Mouse (Mus musculus) WW6 (cell line): ENCODE results near the gene Bend3.
"Not testable (repeated sequence)": the region's sequence is repeated elsewhere in the genome, so short reads cannot be mapped to it uniquely, and the experiment has no call there.

Experiments used
- DNase-seq: peaks from one replicate; pipeline ENCODE4 v3.0.0-alpha.2; 2013; ENCODE audit warnings: low read depth, low spot score

Bend3 gene

DNA sequence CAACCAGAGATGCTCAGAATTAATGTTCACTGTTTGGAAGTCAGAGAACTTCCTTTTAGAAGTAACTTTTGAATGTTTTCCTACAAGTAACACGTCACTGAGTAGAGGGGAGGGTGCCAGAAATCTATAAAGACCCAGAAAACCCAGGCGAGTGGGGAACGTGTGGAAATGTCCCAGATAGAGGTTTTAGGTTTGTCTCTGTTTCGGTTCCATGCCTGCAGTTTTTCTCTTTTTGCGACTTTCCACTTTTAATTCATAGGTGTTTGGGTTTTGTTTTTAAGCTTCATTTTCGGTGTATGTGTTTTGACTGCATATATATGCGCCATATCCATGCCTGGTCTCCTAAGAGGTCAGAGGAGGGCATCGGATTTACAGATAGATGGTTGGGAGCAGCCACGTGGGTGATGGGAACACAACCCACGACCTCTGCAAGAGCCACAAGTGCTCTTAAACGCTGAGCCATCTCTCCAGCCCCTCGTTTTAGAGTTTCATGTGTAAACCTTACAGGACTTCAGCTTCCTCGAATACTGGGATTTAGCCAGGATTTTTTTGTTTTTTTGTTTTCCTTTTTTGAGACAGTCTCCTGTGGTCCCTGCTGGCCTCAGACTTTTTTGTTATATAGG is 1.7 kb downstream of the Bend3 start:
- no peak for DNase-seq

DNA sequence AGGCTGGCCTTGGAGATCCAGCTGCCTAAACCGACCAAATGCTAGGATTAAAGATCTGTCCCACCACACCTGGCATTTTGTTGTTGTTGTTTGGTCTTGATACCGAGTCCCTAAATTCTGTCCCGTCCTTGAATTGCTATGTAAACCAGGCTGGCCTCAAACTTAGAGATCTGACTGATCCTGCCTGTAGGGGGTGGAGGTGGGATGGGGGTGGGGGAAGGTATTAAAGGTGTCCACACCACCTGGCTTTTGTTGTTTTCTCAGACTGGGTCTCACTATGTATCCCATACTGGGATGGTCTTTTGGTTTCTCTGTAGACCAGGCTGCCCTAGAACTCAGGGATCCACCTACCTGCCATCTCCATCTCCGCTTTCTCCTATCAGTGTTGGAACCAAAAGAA is 2.5 kb downstream of the Bend3 start:
- DNase-seq = no peak

DNA sequence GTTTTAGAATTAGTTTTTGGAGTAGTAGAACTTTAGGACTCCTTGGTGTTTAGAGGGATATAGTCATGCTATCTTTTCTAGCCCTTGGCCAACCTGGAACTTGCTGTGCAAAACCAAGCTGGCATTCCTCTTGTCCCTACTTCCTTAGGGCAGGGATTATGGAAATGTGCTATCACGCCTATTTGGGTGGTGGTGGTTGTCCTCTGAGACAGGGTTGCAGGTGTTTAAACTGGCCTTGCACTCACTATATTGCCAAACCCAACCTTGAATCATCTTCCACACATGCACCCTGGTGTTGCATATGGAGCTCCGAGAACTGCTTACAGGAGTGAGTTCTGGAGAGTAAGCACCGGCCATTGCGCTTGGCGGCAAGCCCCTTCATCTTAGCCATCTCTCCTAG is 3.4 kb downstream of the Bend3 start:
- no peak for DNase-seq

DNA sequence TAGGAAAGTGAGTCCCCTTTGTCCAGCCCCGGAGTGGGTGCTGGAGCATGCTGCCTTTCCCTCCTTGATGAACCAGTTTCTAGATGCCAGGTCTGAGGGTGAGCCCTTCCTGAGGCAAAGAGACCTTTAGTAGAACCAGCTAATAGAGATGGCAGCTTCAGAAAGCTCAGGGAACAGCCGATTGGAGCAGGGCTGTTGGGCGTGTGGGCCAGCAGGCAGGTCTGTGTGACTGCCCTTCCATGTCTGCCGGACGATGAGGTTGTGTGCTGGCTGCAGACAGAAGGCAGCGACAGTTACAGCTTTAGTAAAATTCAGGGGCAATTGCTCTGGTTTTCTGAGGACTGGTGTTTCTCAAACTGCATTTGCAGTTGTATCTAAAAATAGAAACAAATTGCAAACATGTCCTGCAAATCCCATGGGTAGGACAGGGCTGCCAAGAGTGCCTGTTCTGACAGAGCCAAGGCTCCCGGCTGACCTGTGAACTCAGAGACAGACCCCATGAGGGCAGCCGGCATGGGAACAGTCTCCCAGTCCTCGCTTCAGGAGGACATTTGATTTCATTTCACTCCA is 4.9 kb downstream of the Bend3 start:
- no peak for DNase-seq

DNA sequence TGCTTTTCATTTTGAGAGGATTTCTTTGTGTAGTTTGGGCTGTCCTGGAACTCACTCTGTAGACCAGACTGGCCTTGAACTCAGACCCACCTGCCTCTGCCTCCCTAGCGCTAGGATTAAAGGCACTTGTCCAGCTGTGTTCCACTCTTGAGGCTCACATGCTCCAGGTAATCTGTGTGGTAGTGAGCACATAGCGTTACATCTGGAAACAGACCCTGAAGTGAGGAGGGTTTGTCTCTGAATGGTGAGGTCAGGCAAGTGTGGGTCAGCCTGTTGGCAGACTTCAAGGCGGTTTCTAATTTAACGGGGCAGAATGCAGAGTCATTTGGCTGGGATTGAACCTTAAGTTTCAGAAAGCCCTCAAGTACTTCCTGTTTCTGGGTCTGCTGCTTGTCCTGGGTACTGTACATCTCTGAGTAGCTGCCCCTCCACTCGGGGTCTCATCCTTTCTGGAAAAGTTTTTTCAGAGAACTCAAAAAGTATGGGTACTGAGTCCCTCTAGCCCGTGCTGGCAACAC is 7.2 kb downstream of the Bend3 start:
- no peak for DNase-seq

DNA sequence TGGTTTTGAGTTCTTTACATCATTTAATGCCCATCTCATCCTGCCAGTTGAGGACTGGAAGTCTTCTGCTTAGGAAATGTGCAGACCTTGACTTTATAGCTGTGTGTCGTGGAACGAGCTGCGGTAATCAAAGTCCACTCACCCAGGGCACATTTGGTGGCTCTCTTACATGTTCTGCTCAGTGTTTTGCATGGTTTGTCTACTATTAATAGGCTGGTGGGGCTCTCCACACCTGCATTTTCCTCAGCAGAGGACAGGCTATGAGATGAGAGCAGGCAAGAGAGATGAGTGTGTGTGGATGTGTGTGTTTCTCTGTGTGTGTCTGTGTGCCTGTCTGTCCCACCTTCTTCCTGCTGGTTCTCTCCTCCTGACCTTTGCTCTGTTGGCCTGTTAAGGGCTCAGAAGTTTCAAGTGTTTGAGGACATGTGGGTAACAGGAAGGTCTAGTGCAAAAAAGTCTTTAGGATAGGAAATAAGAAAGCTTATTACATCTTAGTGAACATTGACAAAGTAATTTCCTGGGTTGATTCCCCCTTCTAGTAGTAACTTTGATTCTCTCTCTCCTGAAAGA is 8.9 kb downstream of the Bend3 start:
- DNase-seq = no peak

DNA sequence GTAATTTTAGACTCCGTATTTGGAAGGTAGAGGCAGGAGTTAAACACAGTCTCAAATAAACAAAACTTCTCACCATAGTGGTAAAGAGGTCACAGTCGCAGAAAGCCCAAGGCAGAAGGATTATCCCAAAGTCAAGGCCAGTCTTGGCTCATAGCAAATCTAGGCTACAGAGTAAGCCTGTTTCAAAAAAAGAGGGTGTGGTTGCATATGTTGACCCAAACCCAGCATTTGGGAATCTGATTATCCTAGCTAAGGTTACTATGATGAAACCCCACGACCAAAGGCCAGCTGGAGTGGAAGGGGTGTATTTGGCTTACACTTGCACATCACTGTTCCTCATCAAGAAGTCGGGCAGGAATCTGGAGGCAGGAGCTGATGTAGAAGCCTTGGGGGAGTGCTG is 9.6 kb downstream of the Bend3 start:
- DNase-seq = no peak

DNA sequence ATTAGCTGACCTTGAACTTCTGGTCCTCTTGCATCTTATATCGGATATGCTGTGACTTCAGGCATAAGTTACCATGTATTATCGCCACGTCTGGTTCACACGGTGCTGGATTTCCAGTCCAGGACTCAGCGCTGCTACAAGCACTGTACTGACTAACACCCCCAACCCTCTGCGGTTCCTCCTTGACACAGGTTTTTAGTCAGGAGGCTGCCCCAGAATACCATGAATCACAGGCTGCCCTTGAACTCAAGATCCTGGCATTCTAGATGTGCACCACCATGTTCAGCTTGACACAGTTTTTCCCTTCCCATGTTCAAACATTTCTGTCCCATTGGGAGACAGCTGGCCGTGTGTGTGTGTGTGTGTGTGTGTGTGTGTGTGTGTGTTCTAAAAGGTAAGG is 10.5 kb downstream of the Bend3 start:
- DNase-seq = no peak

DNA sequence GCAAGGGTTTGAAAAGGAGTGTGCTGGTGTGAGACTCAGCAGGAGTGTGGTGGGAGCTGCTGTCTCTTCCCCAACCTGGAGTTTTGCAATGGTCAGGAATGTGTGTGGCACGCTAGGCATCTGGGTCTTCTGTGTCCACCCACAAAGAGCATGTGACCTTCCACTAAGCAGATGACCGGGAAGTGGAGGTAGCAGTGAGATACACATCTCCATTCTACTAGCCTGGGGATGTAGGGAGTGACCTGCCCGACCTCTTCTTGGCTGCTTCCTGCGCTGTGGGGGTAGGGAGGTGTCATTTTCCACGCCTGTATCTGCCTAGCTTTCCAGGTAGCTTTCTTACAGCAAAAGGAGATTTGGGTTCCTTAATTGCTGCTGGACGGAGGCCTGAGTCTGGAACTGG is 10.9 kb downstream of the Bend3 start:
- DNase-seq = no peak

DNA sequence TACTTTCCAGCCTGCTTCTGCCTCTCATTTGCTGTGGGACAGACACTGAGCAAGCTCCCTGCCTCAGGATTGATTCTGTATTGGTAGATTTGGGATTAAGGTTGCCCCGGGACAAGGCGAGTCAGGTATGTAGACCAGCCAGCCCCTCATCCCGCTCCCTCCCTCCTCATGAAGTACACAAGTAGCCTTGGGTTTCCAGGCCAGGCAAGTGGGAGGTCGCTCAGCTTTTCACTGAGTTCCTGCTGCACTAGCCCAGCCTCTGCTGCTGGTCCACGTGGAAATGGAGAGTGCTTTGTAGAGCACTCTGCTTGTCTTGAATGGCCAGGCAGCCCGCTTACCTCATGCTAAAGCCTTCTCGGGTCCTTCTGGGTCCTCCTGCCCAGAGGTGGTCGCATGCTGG is 11.4 kb downstream of the Bend3 start:
- no peak for DNase-seq

DNA sequence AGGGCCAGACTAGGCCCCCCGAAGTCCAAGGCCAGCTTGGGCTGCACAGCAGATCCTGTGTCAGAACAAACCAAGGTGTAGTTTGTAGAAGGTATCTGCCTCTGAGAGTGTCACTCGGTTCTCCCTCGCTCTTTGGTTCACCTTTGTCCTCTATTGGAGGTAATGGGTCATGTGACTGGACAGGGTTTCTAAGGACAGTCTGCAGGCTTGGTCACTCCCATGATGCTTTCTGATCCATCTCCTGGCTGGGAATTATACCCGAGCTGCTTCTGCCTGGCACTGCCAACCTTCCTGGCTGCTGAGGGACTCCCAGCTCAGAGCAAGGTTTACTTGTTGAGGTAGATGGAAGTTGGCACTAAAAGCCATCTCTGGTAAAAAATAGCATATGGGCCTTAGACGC is 12.2 kb downstream of the Bend3 start:
- DNase-seq = no peak

DNA sequence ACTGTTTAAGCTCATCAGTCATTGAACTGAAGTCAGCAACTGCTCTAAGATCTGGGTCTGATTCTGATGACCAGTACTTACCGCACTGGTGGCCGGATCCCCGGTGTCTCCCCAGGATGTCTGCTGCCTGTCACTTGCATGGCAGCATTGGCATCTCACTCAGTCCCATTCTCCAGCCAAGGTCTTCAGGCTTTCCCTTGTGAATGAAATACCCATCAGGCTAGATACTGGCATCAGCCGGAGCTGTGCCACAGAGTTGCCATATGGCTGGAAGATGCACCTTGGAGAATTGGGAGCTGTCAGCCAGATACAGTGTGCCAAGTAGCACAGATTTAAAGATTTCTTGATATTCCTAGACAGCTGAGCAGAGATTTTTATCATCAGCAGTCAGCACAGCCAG is 24.0 kb downstream of the Bend3 start:
- DNase-seq = no peak

DNA sequence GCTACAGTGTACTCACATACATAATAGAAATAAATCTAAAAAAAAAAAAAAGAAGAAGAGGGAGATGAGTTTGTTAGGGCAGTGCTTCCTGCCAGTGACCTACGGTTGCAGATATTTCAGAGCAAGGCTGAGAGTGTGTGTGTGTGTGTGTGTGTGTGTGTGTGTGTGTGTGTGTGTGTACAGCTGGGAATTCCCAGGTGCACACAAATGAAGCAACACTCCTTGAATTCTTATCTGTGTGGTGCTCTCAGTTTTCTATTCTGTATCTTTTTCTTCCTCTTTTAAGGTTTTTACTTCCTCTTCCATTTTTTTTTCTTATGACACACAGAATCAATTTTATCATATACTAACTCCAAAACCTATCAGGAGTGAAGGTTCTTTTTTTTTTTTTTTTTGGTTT is 25.7 kb downstream of the Bend3 start:
- DNase-seq = no peak

DNA sequence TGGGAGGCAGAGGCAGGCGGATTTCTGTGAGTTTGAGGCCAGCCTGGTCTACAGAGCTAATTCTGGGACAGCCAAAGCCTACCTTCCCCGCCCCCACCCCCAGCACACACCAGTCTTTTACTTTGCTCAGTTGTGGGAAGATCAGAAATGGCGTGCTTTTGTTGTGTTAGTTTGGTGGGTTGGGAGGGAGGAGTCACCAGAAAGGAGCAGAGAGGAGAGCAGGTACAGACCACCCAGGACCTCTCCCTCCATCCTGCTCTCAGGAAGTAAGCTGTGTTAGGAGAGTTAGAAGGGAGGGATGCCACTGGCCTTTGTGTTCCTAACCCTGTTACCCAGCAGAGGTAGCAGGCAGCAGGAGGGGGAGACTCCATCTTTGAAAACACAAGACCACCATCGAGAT is 28.4 kb downstream of the Bend3 start:
- DNase-seq = no peak

DNA sequence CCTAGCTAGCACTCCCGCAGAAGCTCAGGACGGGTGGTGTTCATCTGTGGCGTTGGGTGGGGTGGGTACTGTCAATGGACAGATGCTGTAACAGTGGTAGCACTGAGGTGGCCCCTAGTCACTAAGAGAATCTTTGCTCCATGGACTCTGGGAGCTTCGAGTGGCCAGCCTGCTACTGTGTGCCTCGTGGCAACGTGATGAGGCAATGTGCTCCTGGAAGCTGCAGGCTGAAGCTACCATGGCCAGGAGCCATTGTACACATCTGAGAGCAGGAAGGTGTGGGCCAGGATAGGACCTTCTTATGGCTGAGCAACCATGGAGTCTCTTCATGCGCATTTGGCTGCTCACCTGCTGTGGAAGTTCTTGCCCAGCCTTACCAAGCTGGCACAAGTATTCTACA is 30.6 kb downstream of the Bend3 start:
- no peak for DNase-seq

DNA sequence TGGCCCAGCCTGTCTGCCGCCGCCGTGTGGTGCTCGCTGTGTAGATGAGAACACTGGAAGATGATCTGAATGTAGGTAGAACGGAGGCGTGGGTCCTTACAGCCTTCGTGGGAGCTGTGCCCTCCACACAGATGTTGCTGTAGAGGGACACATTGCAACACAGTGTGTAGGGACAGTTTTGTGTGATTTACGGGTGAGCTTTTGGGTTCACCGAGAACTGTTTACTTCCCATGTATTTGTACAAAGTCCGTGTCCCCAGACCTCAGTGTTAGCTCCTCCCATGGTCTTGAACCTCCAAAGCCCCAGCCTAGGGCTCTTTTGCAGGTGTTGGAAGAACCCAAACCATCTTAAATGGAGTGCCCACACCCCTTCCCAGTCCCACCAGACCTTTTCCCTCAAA is 34.3 kb downstream of the Bend3 start:
- no peak for DNase-seq

DNA sequence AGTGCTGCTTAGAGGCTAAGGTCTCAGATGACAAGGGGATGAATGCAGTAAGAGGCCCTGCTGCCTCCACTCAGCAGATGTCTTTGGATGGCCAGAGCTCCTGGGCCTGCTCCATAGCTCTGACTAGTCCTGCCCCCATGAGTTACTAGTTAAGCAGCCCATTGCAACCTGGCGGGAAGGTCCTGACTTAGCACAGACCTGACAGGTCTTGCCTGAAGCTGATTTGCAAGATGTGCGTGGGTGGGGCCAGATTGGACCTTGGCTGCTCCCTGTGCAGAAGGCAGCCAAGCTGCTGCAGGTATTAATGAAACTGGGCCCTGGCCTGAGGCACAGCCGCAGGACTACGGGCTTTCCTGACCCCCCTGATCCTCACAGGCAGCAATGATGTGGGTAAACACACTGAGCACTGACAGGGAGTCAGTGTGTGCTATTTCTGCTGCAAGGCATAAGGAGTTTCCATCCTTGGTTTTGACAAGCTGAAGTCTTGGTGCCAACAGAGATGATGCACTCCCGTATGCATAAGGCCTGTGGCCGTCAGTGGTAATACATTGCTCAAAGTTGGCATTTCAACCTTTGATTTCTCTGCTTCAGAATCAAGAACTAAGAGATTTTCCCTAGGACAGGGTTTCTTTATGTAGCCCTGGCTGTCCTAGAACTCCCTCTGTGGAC is 38.5 kb downstream of the Bend3 start:
- DNase-seq = no peak

DNA sequence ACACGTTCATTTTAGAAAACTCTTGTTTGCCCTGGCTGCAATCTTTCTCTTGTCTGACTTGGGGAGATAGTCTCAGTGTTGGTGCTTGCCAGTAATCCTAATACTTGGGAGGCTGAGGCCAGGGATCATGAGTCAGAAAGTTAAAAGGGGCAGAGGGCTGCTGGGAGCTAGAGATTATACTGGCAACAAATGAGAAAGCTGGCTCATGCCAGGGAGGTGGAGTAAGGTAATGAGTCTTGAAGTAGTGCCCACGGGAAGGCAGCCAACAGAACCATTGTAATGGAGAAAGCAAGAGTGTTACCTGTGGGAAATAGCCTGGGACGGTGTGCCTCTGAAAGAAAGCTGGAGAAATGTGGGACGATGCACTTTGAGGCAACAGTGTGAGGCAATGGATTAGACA is 39.2 kb downstream of the Bend3 start:
- DNase-seq = no peak

DNA sequence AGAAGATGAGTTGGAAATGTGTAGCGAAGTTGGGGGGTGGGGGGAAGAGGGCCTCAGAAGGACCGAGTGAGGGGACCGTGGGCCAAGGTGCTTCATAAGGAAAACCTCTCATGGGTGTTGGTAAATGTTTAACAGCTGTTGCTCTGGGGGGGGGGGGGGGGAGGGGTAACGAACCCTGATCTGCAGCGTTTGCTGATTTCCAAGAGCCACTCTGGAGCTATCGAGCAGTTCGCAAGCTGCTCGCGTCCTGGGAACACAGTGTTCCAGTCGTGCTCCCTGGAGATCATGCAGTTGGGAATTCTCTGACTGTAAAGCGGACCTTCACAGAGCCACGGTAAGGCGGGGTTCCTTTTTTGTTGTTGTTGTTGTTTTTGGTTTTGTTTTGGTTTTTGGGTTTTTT is 39.7 kb downstream of the Bend3 start:
- no peak for DNase-seq

DNA sequence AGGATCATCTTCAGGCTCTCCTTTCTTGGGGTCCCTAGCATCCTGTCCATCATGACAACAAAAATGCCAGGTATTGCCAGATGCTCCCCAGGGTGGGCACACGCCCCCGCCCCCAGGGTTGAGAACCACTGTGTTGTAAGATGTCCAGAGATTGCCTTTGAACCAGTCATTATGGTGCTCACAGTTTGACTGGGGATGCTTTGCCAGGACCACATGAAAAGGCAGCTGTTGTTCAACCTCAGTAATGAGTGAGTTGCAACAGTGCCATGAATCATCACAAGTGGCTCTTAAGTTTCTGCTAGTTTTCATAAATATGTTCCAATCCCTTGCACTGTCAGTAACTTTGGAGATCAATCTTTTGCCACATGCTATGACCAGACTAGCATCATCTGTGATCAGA is 41.3 kb downstream of the Bend3 start:
- DNase-seq = no peak

DNA sequence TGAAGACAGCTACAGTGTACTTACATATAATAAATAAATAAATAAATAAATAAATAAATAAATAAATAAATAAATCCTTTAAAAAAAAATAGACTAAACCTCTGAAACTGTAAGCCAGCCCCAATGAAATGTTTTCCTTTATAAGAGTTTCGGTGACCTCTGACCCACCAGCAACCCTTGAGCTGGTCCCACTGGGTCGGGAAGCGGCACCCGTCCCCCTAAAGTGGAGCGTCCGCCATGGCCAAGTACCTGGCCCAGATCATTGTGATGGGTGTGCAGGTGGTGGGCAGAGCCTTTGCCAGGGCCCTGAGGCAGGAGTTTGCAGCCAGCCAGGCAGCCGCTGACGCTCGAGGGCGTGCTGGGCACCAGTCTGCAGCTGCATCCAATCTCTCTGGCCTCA is 45.3 kb downstream of the Bend3 start, which contains the start of gene Gm9803:
Gene Gm9803, plus strand, starts transcription at position 154 of the 400 bp plus-strand sequence.
- DNase-seq = not testable (repeated sequence)

DNA sequence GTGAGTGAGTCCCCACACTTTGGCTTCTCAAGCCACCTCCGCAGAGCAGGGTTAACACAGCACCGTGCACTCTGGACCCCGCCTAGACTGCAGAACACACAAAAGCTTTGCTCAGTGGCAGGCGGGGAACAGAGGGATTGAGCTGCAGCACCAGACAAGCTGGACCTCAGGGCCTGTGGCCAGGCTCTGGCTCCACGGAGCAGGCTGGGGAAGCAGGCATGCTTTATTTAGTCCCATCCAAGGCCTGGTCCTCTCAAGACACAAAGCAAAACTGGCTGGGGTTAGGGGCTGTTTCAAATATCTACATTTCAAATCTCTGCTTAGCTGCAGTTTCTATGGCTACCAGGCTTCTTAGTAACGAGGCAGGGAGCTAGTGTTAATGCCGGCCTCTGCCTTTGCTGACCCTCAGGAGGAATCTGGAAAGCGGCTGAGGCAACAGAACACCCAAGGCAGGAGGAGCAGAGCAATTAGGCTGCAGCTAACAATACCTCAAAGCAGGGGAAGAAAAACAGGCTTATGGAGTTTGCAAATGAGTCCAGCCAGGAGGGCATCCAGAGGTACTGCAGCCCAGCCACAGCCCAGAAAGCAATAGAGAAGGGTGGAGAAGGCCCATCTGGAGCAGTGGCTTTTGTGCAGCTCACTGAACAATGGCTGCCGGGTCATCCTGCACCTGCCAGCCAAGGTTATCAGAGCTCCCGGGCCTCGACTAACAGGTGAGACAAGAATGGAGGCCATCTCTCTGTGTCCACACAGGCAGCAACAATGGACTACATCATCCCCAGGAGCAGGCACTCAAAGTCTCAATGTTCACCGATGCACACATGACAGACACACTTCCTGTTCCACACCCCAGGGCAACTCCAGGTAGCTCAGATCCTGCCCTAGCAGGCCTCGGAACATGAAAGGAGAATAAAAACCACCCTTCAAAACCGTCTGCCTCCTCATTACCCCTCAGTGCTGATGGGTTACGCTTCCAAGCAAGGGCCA is 48.9 kb downstream of the Bend3 start:
- no peak for DNase-seq
